In the genomic region with DNA sequence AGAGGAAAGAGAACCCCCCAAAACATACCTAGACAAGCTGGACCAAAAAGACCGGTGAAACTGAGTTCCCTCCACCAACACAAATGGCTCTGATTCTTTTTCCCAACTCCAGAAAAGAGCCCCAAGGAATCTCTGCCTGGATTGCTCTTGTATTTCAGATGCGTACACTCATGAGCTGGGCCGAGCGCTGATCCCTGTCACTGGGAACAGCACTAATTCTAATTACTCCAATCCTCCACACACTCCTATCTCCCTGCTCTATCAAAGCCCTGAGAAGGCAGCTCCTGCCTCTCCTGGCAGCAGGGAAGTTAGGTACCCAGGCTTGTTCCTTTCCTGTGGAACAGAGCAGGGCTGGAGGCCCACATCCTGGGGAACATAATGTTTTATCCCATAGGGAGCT, we compare ENCODE assay signal across 15 mouse cellular contexts.
A peak's percentile ranks its signal among the peaks of the same experiment; 100 is the strongest.
DNase-seq lines count a peak whose midpoint lies in the region; ATAC-seq and TF ChIP-seq lines count a peak whose summit lies in the region.
"Had no signal": no experiment of that assay in that cellular context is flagged by ENCODE, and none has a peak within 500 bp of the region (broad histone marks: within the 10 kb centered on the region; RNA-seq: fewer than 3 reads in every experiment).

No protein-coding gene starts in this region.

- no peaks in the 10 kb centered on the region for H3K36me3 ChIP-seq in forebrain, embryonic 12.5 days (replicated peaks)
- H3K36me3 ChIP-seq in hindbrain, embryonic 14.5 days (replicated peaks; ENCODE audit: control insufficient read depth, insufficient read depth) = no peaks in the 10 kb centered on the region
- no peaks in the 10 kb centered on the region for H3K36me3 ChIP-seq in midbrain, embryonic 14.5 days (ENCODE audit: control insufficient read depth, insufficient read depth, low read length)
- H3K36me3 ChIP-seq in stomach, postnatal 0 days (ENCODE audit: control insufficient read depth, insufficient read depth, low read length) = no peaks in the 10 kb centered on the region

- DNase-seq in brain, embryonic 14.5 days (ENCODE audit: low read depth) = peak; percentile 62
- no peak for DNase-seq in hindbrain, embryonic 14.5 days (ENCODE audit: low spot score)
- DNase-seq in midbrain, embryonic 14.5 days = peak; percentile 70
- no peak for DNase-seq in cerebellum, postnatal 4 days (ENCODE audit: low spot score in 2 of 2)
- no peak for DNase-seq in stomach, postnatal 0 days (ENCODE audit: low spot score)
- DNase-seq: cerebellum, adult 11 months; embryo, embryonic 11 days; gastrocnemius, postnatal 10 days; heart, postnatal 4 days; kidney, adult 2 months; lung, postnatal 14 days had no signal

- H3K4me2 ChIP-seq in forebrain, embryonic 12.5 days = no peak overlapping the region
- H3K4me2 ChIP-seq in hindbrain, embryonic 14.5 days (replicated peaks) = peak overlapping the region; percentile 4; the same call in 1 of the 2 replicates
- H3K4me2 ChIP-seq in midbrain, embryonic 14.5 days (ENCODE audit: low read length) = peak overlapping the region; percentile 35
- H3K4me2 ChIP-seq in stomach, postnatal 0 days (replicated peaks; ENCODE audit: low read depth) = no peak overlapping the region

- no peak for TF ChIP-seq CTCF in brain, embryonic 14.5 days (IDR thresholded peaks at IDR 0.05; ENCODE audit: borderline replicate concordance, extremely low read depth, insufficient read depth, insufficient read length)
- no peak for TF ChIP-seq CTCF in stomach, postnatal 0 days (IDR thresholded peaks at IDR 0.05; ENCODE audit: low read depth)

- peak overlapping the region; percentile 25; the same call in 1 of the 2 replicates for H3K9ac ChIP-seq in forebrain, embryonic 12.5 days
- H3K9ac ChIP-seq in hindbrain, embryonic 14.5 days = peak overlapping the region; percentile 28; the same call in 1 of the 2 replicates
- peak overlapping the region; percentile 34; the same call in 1 of the 2 replicates for H3K9ac ChIP-seq in midbrain, embryonic 14.5 days (replicated peaks; ENCODE audit: low read length)
- no peak overlapping the region for H3K9ac ChIP-seq in stomach, postnatal 0 days (ENCODE audit: low read length)
- H3K9ac ChIP-seq: liver, embryonic 14.5 days had no signal

- ATAC-seq in forebrain, embryonic 12.5 days (ENCODE audit: low FRiP score) = no peak
- ATAC-seq in hindbrain, embryonic 14.5 days (ENCODE audit: low FRiP score) = no peak
- ATAC-seq in midbrain, embryonic 14.5 days (ENCODE audit: low FRiP score, low TSS enrichment) = no peak
- no peak for ATAC-seq in CD4-positive, CD25-positive, alpha-beta regulatory T cell, adult 4 months
- ATAC-seq in stomach, postnatal 0 days (ENCODE audit: low FRiP score, low TSS enrichment) = no peak

- TF ChIP-seq EP300 in stomach, postnatal 0 days (optimal IDR thresholded peaks at IDR 0.05) = no peak

- H3K27ac ChIP-seq in forebrain, embryonic 12.5 days = peak overlapping the region; percentile 77
- H3K27ac ChIP-seq in hindbrain, embryonic 14.5 days = peak overlapping the region; percentile 81
- peak overlapping the region; percentile 89 for H3K27ac ChIP-seq in midbrain, embryonic 14.5 days (replicated peaks; ENCODE audit: low read depth, low read length)
- no peak overlapping the region for H3K27ac ChIP-seq in stomach, postnatal 0 days (replicated peaks)
- H3K27ac ChIP-seq: liver, embryonic 14.5 days had no signal

- peaks cover 27% of the 10 kb centered on the region for H3K4me1 ChIP-seq in forebrain, embryonic 12.5 days
- peaks cover 36% of the 10 kb centered on the region for H3K4me1 ChIP-seq in hindbrain, embryonic 14.5 days (replicated peaks; ENCODE audit: control insufficient read depth, insufficient read depth, low read length)
- H3K4me1 ChIP-seq in midbrain, embryonic 14.5 days (ENCODE audit: control insufficient read depth, insufficient read depth, low read length) = peaks cover 35% of the 10 kb centered on the region
- no peaks in the 10 kb centered on the region for H3K4me1 ChIP-seq in stomach, postnatal 0 days (replicated peaks; ENCODE audit: control insufficient read depth, insufficient read depth)

- H3K27me3 ChIP-seq in forebrain, embryonic 12.5 days = no peaks in the 10 kb centered on the region
- H3K27me3 ChIP-seq in hindbrain, embryonic 14.5 days (ENCODE audit: control insufficient read depth, insufficient read depth, low read length) = no peaks in the 10 kb centered on the region
- H3K27me3 ChIP-seq in midbrain, embryonic 14.5 days (ENCODE audit: control insufficient read depth, insufficient read depth, low read length) = no peaks in the 10 kb centered on the region
- H3K27me3 ChIP-seq in stomach, postnatal 0 days (ENCODE audit: control insufficient read depth, insufficient read depth, low read length) = no peaks in the 10 kb centered on the region
- H3K27me3 ChIP-seq: CH12.LX had no signal

- H3K9me3 ChIP-seq in forebrain, embryonic 12.5 days = no peaks in the 10 kb centered on the region
- H3K9me3 ChIP-seq in hindbrain, embryonic 14.5 days (ENCODE audit: control insufficient read depth, low read length) = no peaks in the 10 kb centered on the region
- no peaks in the 10 kb centered on the region for H3K9me3 ChIP-seq in midbrain, embryonic 14.5 days (ENCODE audit: control insufficient read depth, low read length)
- H3K9me3 ChIP-seq in stomach, postnatal 0 days (ENCODE audit: control insufficient read depth, low read length) = no peaks in the 10 kb centered on the region

- H3K4me3 ChIP-seq in forebrain, embryonic 12.5 days (replicated peaks) = no peak overlapping the region
- no peak overlapping the region for H3K4me3 ChIP-seq in hindbrain, embryonic 14.5 days (replicated peaks; ENCODE audit: low read length)
- H3K4me3 ChIP-seq in midbrain, embryonic 14.5 days (replicated peaks; ENCODE audit: low read depth, low read length) = no peak overlapping the region
- H3K4me3 ChIP-seq in stomach, postnatal 0 days (ENCODE audit: low read depth, low read length) = no peak overlapping the region

- 67% methylated on average over 4 of the region's 4 CpGs for WGBS in forebrain, embryonic 12.5 days
- 23% methylated on average over 4 of the region's 4 CpGs for WGBS in hindbrain, embryonic 14.5 days
- 34% methylated on average over 4 of the region's 4 CpGs for WGBS in midbrain, embryonic 14.5 days
- WGBS in stomach, postnatal 0 days = 90% methylated on average over 4 of the region's 4 CpGs

- TF ChIP-seq POLR2A in brain, embryonic 14.5 days (IDR thresholded peaks at IDR 0.05; ENCODE audit: borderline replicate concordance, extremely low read depth, insufficient read depth, insufficient read length, poor library complexity, severe bottlenecking) = no peak

Comparison
In these comparisons a context has a peak if more than half of its experiments do, and no peak if none do; other contexts are left out.
1. DNase-seq: peak in brain, embryonic 14.5 days (single experiment) and midbrain, embryonic 14.5 days (single experiment); none in hindbrain, embryonic 14.5 days (single experiment), cerebellum, postnatal 4 days (0 of 2) and stomach, postnatal 0 days (single experiment).
2. H3K4me2 ChIP-seq: peak in hindbrain, embryonic 14.5 days (single experiment) and midbrain, embryonic 14.5 days (single experiment); none in forebrain, embryonic 12.5 days (single experiment) and stomach, postnatal 0 days (single experiment).